Mouse (Mus musculus): ENCODE results near the gene Ttc41.

GRCm38 (mm10) chr10:86824093-86824492, 118.5 kb downstream of the Ttc41 start:
- no peak; the same call in 1 of the 2 replicates for TF ChIP-seq CTCF (IDR thresholded peaks at IDR 0.05; ENCODE audit: low read depth)
- TF ChIP-seq EP300 (IDR thresholded peaks at IDR 0.05; ENCODE audit: low read depth), result no peak
